Mouse (Mus musculus): ENCODE data around the gene Rab26.

Rab26 gene

GRCm38 (mm10) chr17:24548435-24548834 is 14.4 kb upstream of the Rab26 start:
- DNase-seq (ENCODE audit: low read depth): no peak

DNA sequence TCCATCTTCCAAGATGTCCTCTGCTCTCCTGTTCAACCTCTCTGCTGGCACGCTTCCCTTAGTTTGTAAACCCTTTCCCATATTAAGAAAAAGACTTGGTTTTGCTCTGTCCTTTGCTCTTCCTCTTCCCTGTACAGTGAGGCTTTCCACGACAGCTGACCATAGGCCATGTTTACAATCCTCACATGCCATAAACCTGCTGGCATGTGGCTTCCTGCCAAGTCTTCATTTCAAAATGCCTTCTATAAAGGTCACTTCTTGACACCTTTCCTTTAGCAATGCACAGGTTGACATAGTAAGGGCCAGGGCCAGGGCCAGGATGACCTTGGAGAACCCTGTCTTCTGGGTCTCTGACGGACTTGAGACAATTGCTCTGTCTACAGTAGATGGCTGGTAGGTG is 12.2 kb upstream of the Rab26 start:
- no peak for DNase-seq (ENCODE audit: low read depth)

GRCm38 (mm10) chr17:24545247-24545646 is 11.2 kb upstream of the Rab26 start:
- no peak for DNase-seq (ENCODE audit: low read depth)

DNA sequence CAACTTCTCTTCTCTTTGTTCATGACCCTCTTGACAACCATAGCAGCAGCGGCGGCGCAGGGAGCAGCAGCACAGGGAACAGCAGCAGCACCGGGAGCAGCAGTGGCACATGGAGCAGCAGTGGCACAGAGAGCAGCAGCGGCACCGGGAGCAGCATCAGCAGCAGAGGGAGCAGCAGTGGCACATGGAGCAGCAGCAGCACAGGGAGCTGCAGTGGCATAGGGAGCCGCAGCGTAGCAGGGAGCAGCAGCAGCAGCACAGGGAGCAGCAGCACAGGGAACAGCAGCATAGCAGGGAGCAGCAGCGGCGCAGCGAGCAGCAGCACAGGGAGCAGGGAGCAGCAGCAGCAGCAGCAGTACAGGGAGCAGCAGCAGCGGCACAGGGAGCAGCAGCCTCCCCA is 10.6 kb upstream of the Rab26 start:
- no peak for DNase-seq (ENCODE audit: low read depth)

DNA sequence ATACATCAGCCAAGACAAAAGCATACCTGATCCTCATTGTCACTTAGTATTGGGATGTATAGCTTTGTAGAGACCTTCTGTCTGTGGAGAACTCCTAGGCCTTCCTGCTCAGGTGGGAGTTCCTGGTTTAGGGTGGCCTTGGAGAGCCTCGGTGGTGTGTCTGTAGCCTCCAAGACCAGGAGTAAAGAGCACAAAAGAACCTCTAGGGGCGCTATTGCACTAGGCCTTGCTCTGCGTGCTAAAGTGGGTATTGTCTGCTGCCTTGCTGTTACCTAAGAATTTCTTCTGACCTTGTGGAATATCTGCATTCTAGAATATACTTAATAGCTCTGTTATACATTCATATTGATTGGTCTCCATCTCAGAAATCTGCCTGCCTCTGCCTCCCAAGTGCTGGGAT is 6.4 kb upstream of the Rab26 start:
- DNase-seq (ENCODE audit: low read depth): no peak

DNA sequence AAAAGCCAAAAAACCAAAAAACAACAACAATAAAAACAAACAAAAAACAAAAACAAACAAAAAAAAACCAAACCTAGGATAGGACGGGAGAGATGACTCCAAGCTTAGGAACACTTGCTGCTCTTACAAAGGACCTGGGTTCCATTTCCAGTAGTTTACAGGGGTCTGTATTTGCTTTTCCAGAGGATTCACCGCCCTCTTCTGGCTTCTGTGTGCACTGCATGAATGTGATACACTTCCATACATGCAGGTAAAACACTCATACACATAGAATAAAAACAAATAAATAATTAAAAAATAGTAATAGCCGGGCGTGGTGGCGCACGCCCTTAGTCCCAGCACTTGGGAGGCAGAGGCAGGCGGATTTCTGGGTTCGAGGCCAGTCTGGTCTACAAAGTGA is 4.9 kb upstream of the Rab26 start:
- DNase-seq (ENCODE audit: low read depth): no peak

DNA sequence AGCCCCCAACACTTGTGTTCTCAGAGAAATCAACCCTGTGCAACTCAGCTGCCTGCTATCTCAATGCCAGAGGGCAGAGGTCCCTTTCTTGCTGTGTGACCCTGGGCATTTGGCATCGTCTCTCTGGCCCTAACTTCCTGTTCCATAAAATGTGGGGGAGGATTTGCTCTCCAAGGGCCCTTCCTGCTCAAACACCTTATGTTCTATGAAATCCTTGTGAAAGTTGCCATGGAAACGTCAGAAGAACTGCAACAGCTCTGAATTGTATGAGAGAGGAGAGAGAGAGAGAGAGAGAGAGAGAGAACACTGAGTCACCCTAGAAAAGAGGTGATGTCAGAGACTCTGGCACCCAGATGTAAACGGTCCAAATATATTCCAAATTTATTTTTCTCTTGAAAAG is 3.5 kb upstream of the Rab26 start:
- DNase-seq (ENCODE audit: low read depth): no peak

- no peak for DNase-seq (ENCODE audit: low read depth)
These were observed 1.3 kb upstream of the Rab26 start for GRCm38 (mm10) chr17:24535300-24535699.

GRCm38 (mm10) chr17:24533099-24533992 is 664 bp downstream of the Rab26 start:
- peak; percentile 94 for DNase-seq (ENCODE audit: low read depth)

GRCm38 (mm10) chr17:24532045-24532444 is 2.0 kb downstream of the Rab26 start:
- DNase-seq (ENCODE audit: low read depth): no peak

- DNase-seq (ENCODE audit: low read depth): no peak
These were observed 2.9 kb downstream of the Rab26 start for GRCm38 (mm10) chr17:24531064-24531463.

DNA sequence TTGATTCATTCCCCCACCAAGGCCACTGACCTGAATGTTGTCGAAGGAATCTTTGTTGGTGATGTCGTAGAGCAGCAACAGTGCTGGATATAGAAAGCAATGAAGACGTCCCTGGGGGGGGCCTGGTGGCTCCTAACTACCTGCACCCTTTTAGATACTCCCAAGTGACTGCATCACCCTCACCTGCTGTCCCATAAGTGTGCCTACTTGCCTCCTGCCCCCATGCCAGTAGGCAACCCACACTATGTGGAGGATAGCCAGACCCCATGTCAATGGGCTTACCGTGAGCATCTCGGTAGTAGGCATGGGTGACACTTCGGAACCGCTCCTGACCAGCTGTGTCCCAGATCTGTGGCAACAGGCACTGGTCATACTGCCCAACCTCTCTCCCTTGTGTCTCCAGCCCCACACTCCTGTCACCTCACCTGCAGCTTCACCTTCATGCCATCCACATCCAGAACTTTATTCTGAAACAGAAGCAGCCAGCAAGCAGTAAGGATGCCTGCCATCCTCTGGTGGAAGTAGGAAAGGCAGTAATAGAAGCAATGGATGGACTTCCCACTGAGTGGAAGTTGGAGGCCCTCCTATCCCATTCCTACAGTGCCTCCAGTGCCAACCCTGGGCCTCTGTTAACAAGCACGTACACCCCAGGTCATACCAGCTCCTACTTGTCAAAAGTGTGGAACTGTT is 3.5 kb downstream of the Rab26 start:
- DNase-seq (ENCODE audit: low read depth): no peak

DNA sequence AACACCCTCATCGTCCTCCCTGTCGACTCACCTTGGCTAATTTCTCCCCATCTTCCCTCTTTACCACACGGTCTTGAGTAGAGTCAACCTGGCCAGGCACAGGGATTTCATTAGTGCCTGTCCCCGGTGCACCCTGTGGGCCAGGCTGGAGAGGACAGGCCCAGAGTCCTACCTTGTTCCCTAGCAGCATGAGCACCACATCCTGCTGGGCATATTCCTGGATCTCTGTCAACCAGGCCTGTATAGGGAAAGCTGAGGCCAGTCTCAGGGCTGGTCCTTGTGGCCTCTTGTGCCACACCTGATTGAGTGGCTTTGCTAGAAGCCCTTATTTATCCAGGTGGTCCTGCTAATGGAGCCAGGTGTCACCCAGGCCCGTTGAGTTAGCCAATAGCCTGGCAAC is 4.1 kb downstream of the Rab26 start:
- no peak for DNase-seq (ENCODE audit: low read depth)

- DNase-seq (ENCODE audit: low read depth): no peak
These were observed 5.0 kb downstream of the Rab26 start for GRCm38 (mm10) chr17:24529007-24529451.

- DNase-seq (ENCODE audit: low read depth): no peak
These were observed 5.5 kb downstream of the Rab26 start for GRCm38 (mm10) chr17:24528560-24528918.

- peak; percentile 100 for DNase-seq (ENCODE audit: low read depth)
These were observed 6.1 kb downstream of the Rab26 start, which contains the start of gene Traf7 for GRCm38 (mm10) chr17:24527723-24528559. Traf7 (minus strand) TSS chr17:24527938.

- DNase-seq (ENCODE audit: low read depth): no peak
These were observed 6.7 kb downstream of the Rab26 start for GRCm38 (mm10) chr17:24527315-24527714.

- no peak for DNase-seq (ENCODE audit: low read depth)
These were observed 9.3 kb downstream of the Rab26 start for GRCm38 (mm10) chr17:24524734-24525133.

DNA sequence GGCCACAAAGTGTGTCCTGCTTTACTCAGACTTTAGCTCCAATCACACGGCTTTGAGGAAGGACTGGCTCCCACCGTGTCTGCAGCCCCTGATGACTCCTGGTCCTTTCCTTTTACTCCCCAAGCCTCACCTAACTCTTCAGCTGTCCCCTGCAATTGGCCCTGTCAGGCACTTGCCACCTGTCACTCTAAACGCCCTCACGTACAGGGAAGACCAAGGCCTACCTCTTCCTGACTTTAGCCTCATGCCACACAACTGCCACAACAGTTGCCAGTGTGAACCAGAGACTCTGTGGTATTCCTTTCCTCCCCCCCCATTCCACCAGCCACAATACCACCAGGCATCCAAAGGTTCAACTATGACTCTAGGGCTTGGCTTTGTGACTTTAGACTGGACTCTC is 13.6 kb downstream of the Rab26 start:
- DNase-seq (ENCODE audit: low read depth): no peak

- no peak for DNase-seq (ENCODE audit: low read depth)
These were observed 19.4 kb downstream of the Rab26 start for GRCm38 (mm10) chr17:24514270-24515257.

DNA sequence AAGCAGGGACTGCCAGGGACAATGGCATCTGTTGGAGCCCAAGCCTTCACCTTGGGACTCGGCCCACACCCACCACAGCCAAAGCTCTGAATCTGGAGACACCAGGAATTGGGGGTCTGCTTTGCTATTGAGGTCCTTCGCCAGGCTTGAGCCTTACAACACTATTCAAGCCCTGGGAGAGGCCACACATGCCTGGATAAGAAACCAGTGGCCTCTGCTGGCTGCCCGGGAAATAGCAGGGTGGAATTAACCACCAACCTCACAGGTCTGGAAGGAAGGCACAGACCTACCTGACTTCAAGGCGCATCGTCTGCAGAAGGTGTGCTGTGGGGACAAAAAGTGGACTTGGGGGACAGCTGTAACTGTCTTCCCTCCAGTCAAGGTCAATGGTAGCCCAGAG is 20.4 kb downstream of the Rab26 start:
- no peak for DNase-seq (ENCODE audit: low read depth)
